Mouse (Mus musculus) brain, embryonic 14.5 days (tissue): ENCODE data around the gene Cers1.

Source experiments
- CTCF ChIP-seq: fragments of 200-500 bp; IDR thresholded peaks from 2 replicates; pipeline ENCODE4 v1.5.1; 2012; ENCODE audit warnings: inconsistent platforms, mild to moderate bottlenecking, moderate library complexity, borderline replicate concordance; ENCODE audit not compliant: insufficient read depth, insufficient read length; ENCODE audit errors: extremely low read depth
- POLR2A ChIP-seq: fragments of 200-500 bp; IDR thresholded peaks from 2 replicates; pipeline ENCODE4 v1.6.1; 2012; ENCODE audit warnings: mild to moderate bottlenecking, inconsistent platforms, borderline replicate concordance; ENCODE audit not compliant: poor library complexity, insufficient read depth, insufficient read length, severe bottlenecking; ENCODE audit errors: extremely low read depth

DNA sequence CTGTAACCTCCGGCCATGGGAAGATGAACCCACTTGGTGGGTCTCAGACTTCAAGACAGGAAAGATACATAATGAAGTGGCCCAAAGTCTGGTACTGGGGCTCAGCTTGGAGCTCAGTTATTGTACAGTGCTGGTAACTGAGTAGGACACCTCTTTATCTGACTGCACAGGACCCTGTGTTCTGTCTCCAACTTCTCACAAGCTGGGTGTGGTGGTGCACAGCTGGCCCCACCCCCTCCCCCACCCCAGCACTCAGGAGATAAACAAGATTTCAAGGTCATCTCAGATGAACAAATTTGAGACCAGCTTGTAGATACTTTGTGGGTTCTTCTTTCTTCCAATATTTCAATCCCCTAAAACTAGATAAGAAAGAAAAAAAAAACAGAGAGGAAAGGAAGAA lies 40.5 kb downstream of the Cers1 start:
- no peak for TF ChIP-seq POLR2A
- no peak for TF ChIP-seq CTCF
